8 mouse cellular contexts compared by ENCODE assay signal in the genomic region with DNA sequence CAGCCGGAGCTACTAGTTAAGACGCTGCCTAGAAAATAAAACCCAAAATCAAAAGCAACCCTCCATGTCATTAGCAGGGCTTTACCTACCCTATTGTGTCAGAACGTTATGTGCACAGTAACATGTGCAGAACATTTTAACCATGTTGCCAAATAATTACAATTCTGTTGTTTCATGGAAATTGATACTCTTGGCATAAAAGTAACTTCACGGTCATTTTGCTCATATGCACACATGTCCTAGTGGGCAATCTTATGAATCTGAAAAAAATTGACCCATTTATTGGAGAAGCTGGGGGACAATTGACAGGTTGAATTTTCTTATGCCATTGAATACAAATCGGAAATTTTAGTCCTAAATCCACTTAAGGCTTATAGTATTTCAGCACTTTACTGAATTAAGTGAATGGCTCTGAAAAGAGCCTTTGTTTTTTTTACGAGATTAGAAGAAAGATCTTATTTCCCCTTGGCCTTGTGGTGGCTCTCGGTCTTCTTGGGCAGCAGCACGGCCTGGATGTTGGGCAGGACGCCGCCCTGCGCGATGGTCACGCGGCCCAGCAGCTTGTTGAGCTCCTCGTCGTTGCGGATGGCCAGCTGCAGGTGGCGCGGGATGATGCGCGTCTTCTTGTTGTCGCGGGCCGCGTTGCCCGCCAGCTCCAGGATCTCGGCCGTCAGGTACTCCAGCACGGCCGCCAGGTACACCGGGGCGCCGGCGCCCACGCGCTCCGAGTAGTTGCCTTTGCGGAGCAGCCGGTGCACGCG. TPM values are rescaled to one million over a fixed set of nuclear protein-coding genes. Genes with fewer than 3 reads are reported as not detected.
A peak's percentile ranks its signal among the peaks of the same experiment; 100 is the strongest.
DNase-seq lines count a peak whose midpoint lies in the region; ATAC-seq and TF ChIP-seq lines count a peak whose summit lies in the region.
"Not testable (repeated sequence)": the region's sequence is repeated elsewhere in the genome, so short reads cannot be mapped to it uniquely, and the experiment has no call there.

No protein-coding gene starts in this region.

- not testable (repeated sequence) for H3K36me3 ChIP-seq in embryonic facial prominence, embryonic 12.5 days; heart, adult 2 months (ENCODE audit: control insufficient read depth, insufficient read depth, low read length); hindbrain, postnatal 0 days (ENCODE audit: insufficient read depth, low read length); limb, embryonic 12.5 days; macrophage (ENCODE audit: inconsistent target); neural tube, embryonic 15.5 days

- peak overlapping the region; percentile 44 for H3K9ac ChIP-seq in embryonic facial prominence, embryonic 12.5 days
- peak overlapping the region; percentile 28; the same call in 1 of the 2 replicates for H3K9ac ChIP-seq in heart, adult 2 months (ENCODE audit: low read depth, low read length)
- H3K9ac ChIP-seq in hindbrain, postnatal 0 days (replicated peaks; ENCODE audit: low read length) = peak overlapping the region; percentile 44
- H3K9ac ChIP-seq in limb, embryonic 12.5 days (replicated peaks) = peak overlapping the region; percentile 57
- peak overlapping the region; percentile 44 for H3K9ac ChIP-seq in neural tube, embryonic 15.5 days (replicated peaks)

- not testable (repeated sequence) for ATAC-seq in embryonic facial prominence, embryonic 12.5 days (ENCODE audit: insufficient number of reproducible peaks, insufficient read depth, low FRiP score, low TSS enrichment); limb, embryonic 12.5 days (ENCODE audit: insufficient number of reproducible peaks, insufficient read depth, low FRiP score, low TSS enrichment, low read depth)
- peak; percentile 31; the same call in 1 of the 2 replicates for ATAC-seq in hindbrain, postnatal 0 days
- peak; percentile 12 for ATAC-seq in neural tube, embryonic 15.5 days (ENCODE audit: low FRiP score)

- intact Hi-C loops in heart, adult 2 months (cut with DNase I) = not testable (repeated sequence)

- TF ChIP-seq CTCF in heart, adult 2 months (IDR thresholded peaks at IDR 0.05) = peak; percentile 27; the same call in 1 of the 2 replicates
- TF ChIP-seq CTCF in hindbrain, postnatal 0 days (IDR thresholded peaks at IDR 0.05; ENCODE audit: low read depth) = not testable (repeated sequence)

- peak; percentile 74 for DNase-seq in 3134 (ENCODE audit: extremely low read depth, insufficient read length, low spot score)
- peak; percentile 62 for DNase-seq in R1 (ENCODE audit: low read depth, low spot score)
- DNase-seq in heart, adult 2 months = not testable (repeated sequence)
- DNase-seq in hindbrain, postnatal 0 days (ENCODE audit: low spot score) = peak; percentile 13

- not testable (repeated sequence) for H3K27me3 ChIP-seq in embryonic facial prominence, embryonic 12.5 days; heart, adult 2 months (ENCODE audit: control insufficient read depth, insufficient read depth, low read length); hindbrain, postnatal 0 days (ENCODE audit: insufficient read depth, low read length); limb, embryonic 12.5 days; neural tube, embryonic 15.5 days (replicated peaks)

- WGBS in embryonic facial prominence, embryonic 12.5 days = 1% methylated on average over 24 of the region's 41 CpGs
- 4% methylated on average over 28 of the region's 41 CpGs for whole genome bisulfite sequencing in heart, adult 2 months
- whole genome bisulfite sequencing in hindbrain, postnatal 0 days = 4% methylated on average over 18 of the region's 41 CpGs
- WGBS in limb, embryonic 12.5 days = under 1% methylated on average over 23 of the region's 41 CpGs
- 15% methylated on average over 5 of the region's 41 CpGs for WGBS in macrophage (ENCODE audit: missing documents)
- under 1% methylated on average over 19 of the region's 41 CpGs for WGBS in neural tube, embryonic 15.5 days

- not testable (repeated sequence) for TF ChIP-seq POLR2A in heart, adult 2 months (IDR thresholded peaks at IDR 0.05; ENCODE audit: insufficient read depth, low read depth, low read length)

- H3K79me2 ChIP-seq in heart, adult 2 months (replicated peaks; ENCODE audit: control insufficient read depth, insufficient read depth, low read length) = not testable (repeated sequence)
- peaks cover 18% of the 10 kb centered on the region; the same call in 1 of the 2 replicates for H3K79me2 ChIP-seq in macrophage (ENCODE audit: inconsistent target)

- H3K27ac ChIP-seq in embryonic facial prominence, embryonic 12.5 days = peak overlapping the region; percentile 96
- peak overlapping the region; percentile 87 for H3K27ac ChIP-seq in heart, adult 2 months
- peak overlapping the region; percentile 95 for H3K27ac ChIP-seq in hindbrain, postnatal 0 days
- H3K27ac ChIP-seq in limb, embryonic 12.5 days = peak overlapping the region; percentile 97
- peak overlapping the region; percentile 46 for H3K27ac ChIP-seq in macrophage
- H3K27ac ChIP-seq in neural tube, embryonic 15.5 days (replicated peaks) = peak overlapping the region; percentile 94

- peak overlapping the region; percentile 55 for H3K4me2 ChIP-seq in embryonic facial prominence, embryonic 12.5 days (replicated peaks)
- peak overlapping the region; percentile 59 for H3K4me2 ChIP-seq in hindbrain, postnatal 0 days (ENCODE audit: low read depth, low read length)
- peak overlapping the region; percentile 75 for H3K4me2 ChIP-seq in limb, embryonic 12.5 days
- H3K4me2 ChIP-seq in neural tube, embryonic 15.5 days = peak overlapping the region; percentile 71

- not testable (repeated sequence) for H3K9me3 ChIP-seq in embryonic facial prominence, embryonic 12.5 days; hindbrain, postnatal 0 days (ENCODE audit: low read length); limb, embryonic 12.5 days; neural tube, embryonic 15.5 days (replicated peaks)

- peak overlapping the region; percentile 52 for H3K4me3 ChIP-seq in embryonic facial prominence, embryonic 12.5 days
- H3K4me3 ChIP-seq in heart, adult 2 months = peak overlapping the region; percentile 63
- peak overlapping the region; percentile 39 for H3K4me3 ChIP-seq in hindbrain, postnatal 0 days (ENCODE audit: low read length)
- peak overlapping the region; percentile 47 for H3K4me3 ChIP-seq in limb, embryonic 12.5 days (replicated peaks)
- H3K4me3 ChIP-seq in macrophage (ENCODE audit: inconsistent target) = peak overlapping the region; percentile 1; the same call in 1 of the 2 replicates
- peak overlapping the region; percentile 44 for H3K4me3 ChIP-seq in neural tube, embryonic 15.5 days (replicated peaks)

- not testable (repeated sequence) for H3K4me1 ChIP-seq in embryonic facial prominence, embryonic 12.5 days; heart, adult 2 months (ENCODE audit: control insufficient read depth, insufficient read depth, low read length); hindbrain, postnatal 0 days (ENCODE audit: insufficient read depth, low read length); limb, embryonic 12.5 days (replicated peaks)
- peaks cover 29% of the 10 kb centered on the region for H3K4me1 ChIP-seq in neural tube, embryonic 15.5 days

- not testable (repeated sequence) for TF ChIP-seq EP300 in heart, adult 2 months (IDR thresholded peaks at IDR 0.05; ENCODE audit: insufficient read depth, low read depth, low read length)

RNA-seq across cellular contexts. Expression of a gene that starts 0.6 kb away (rescaled TPM):
- polyA plus RNA-seq in embryonic facial prominence, embryonic 12.5 days (2016; fragmentation: Nextera tagmentation; extraction: Ambion mirVana) = 139 and 153 TPM in 2 replicates
- 1 to 10 TPM; 1.8 to 2.8 TPM for total RNA-seq in heart, adult 2 months (2021)
- polyA plus RNA-seq in heart, adult 2 months (2012; rRNA removed) = 0.49 and 0.50 TPM in 2 replicates
- total RNA-seq in hindbrain, postnatal 0 days (2014; rRNA removed) = 221 and 249 TPM in 2 replicates
- 12.2 and 13.8 TPM in 2 replicates for polyA plus RNA-seq in hindbrain, postnatal 0 days (2015; fragmentation: Nextera tagmentation; extraction: Ambion mirVana)
- polyA plus RNA-seq in limb, embryonic 12.5 days (2016; fragmentation: Nextera tagmentation; extraction: Ambion mirVana) = 153 and 213 TPM in 2 replicates
- 10 to 100 TPM in 1 of 26 experiments, 1 to 10 TPM in 10, not detected in 15; 1.3 to 11.1 (median 3.0) TPM for total RNA-seq in macrophage (2018; cell fraction: chromatin; rRNA removed)
- total RNA-seq in macrophage (2018; cell fraction: cytosol; rRNA removed) = 10 to 100 TPM in 10 of 26 experiments, 1 to 10 TPM in 16; 2.5 to 16.9 (median 7.4) TPM
- total RNA-seq in macrophage (2018; cell fraction: nucleus; rRNA removed) = 10 to 100 TPM in 1 of 26 experiments, 1 to 10 TPM in 19, not detected in 6; 1.4 to 10.2 (median 2.5) TPM
- 0.70 to 2.0 TPM (median 0.90 TPM) in 3 replicates for polyA plus RNA-seq in macrophage (2018)
- polyA plus RNA-seq in neural tube, embryonic 15.5 days (2015; fragmentation: Nextera tagmentation; extraction: Ambion mirVana) = 12.5 and 25.5 TPM in 2 replicates

RNA-seq across cellular contexts. Expression of a gene that starts 0.8 kb away (rescaled TPM):
- polyA plus RNA-seq in embryonic facial prominence, embryonic 12.5 days (2016; fragmentation: Nextera tagmentation; extraction: Ambion mirVana) = 11.4 and 15.7 TPM in 2 replicates
- total RNA-seq in heart, adult 2 months (2021) = 10 to 100 TPM; 16.4 to 19.5 TPM
- polyA plus RNA-seq in heart, adult 2 months (2012; rRNA removed) = 3.3 TPM in 2 replicates
- 1,151 and 1,635 TPM in 2 replicates for total RNA-seq in hindbrain, postnatal 0 days (2014; rRNA removed)
- polyA plus RNA-seq in hindbrain, postnatal 0 days (2015; fragmentation: Nextera tagmentation; extraction: Ambion mirVana) = 2.6 and 5.2 TPM in 2 replicates
- 16.5 and 25.4 TPM in 2 replicates for polyA plus RNA-seq in limb, embryonic 12.5 days (2016; fragmentation: Nextera tagmentation; extraction: Ambion mirVana)
- total RNA-seq in macrophage (2018; cell fraction: chromatin; rRNA removed) = 10 to 100 TPM in 17 of 26 experiments, 1 to 10 TPM in 9; 3.7 to 73.8 (median 11.9) TPM
- total RNA-seq in macrophage (2018; cell fraction: cytosol; rRNA removed) = 100 to 1,000 TPM in 1 of 26 experiments, 10 to 100 TPM in 25; 17.9 to 110 (median 36.8) TPM
- total RNA-seq in macrophage (2018; cell fraction: nucleus; rRNA removed) = 10 to 100 TPM in 23 of 26 experiments, 1 to 10 TPM in 3; 3.5 to 63.4 (median 21.2) TPM
- 0.65 to 7.9 TPM (median 2.9 TPM) in 3 replicates for polyA plus RNA-seq in macrophage (2018)
- 2.2 and 2.9 TPM in 2 replicates for polyA plus RNA-seq in neural tube, embryonic 15.5 days (2015; fragmentation: Nextera tagmentation; extraction: Ambion mirVana)

RNA-seq across cellular contexts. Expression of a gene that starts 3.6 kb away (rescaled TPM):
- 10.7 and 11.9 TPM in 2 replicates for polyA plus RNA-seq in embryonic facial prominence, embryonic 12.5 days (2016; fragmentation: Nextera tagmentation; extraction: Ambion mirVana)
- total RNA-seq in heart, adult 2 months (2021) = 1 to 10 TPM; 5.2 to 8.4 TPM
- 1.00 TPM in 1 of 2 replicates, not detected in the other for polyA plus RNA-seq in heart, adult 2 months (2012; rRNA removed)
- total RNA-seq in hindbrain, postnatal 0 days (2014; rRNA removed) = 695 and 1,354 TPM in 2 replicates
- polyA plus RNA-seq in hindbrain, postnatal 0 days (2015; fragmentation: Nextera tagmentation; extraction: Ambion mirVana) = 1.3 and 2.4 TPM in 2 replicates
- polyA plus RNA-seq in limb, embryonic 12.5 days (2016; fragmentation: Nextera tagmentation; extraction: Ambion mirVana) = 12.5 and 21.2 TPM in 2 replicates
- total RNA-seq in macrophage (2018; cell fraction: chromatin; rRNA removed) = 10 to 100 TPM in 1 of 26 experiments, 1 to 10 TPM in 7, not detected in 18; 2.5 to 14.3 (median 4.4) TPM
- 10 to 100 TPM in 14 of 26 experiments, 1 to 10 TPM in 12; 2.2 to 37.9 (median 12.3) TPM for total RNA-seq in macrophage (2018; cell fraction: cytosol; rRNA removed)
- total RNA-seq in macrophage (2018; cell fraction: nucleus; rRNA removed) = 10 to 100 TPM in 1 of 26 experiments, 1 to 10 TPM in 19, not detected in 6; 2.0 to 18.2 (median 3.3) TPM
- not detected in 3 replicates for polyA plus RNA-seq in macrophage (2018)
- polyA plus RNA-seq in neural tube, embryonic 15.5 days (2015; fragmentation: Nextera tagmentation; extraction: Ambion mirVana) = 2.7 TPM in 1 of 2 replicates, not detected in the other

RNA-seq across cellular contexts. Expression of a gene that starts 3.7 kb away (rescaled TPM):
- polyA plus RNA-seq in embryonic facial prominence, embryonic 12.5 days (2016; fragmentation: Nextera tagmentation; extraction: Ambion mirVana) = 2.0 and 3.6 TPM in 2 replicates
- total RNA-seq in heart, adult 2 months (2021) = 1 to 10 TPM; 1.4 to 2.8 TPM
- 0.61 TPM in 1 of 2 replicates, not detected in the other for polyA plus RNA-seq in heart, adult 2 months (2012; rRNA removed)
- total RNA-seq in hindbrain, postnatal 0 days (2014; rRNA removed) = 636 and 885 TPM in 2 replicates
- polyA plus RNA-seq in hindbrain, postnatal 0 days (2015; fragmentation: Nextera tagmentation; extraction: Ambion mirVana) = 0.69 TPM in 1 of 2 replicates, not detected in the other
- polyA plus RNA-seq in limb, embryonic 12.5 days (2016; fragmentation: Nextera tagmentation; extraction: Ambion mirVana) = 1.9 and 2.7 TPM in 2 replicates
- 10 to 100 TPM in 13 of 26 experiments, 1 to 10 TPM in 9, not detected in 4; 1.7 to 29.9 (median 13.5) TPM for total RNA-seq in macrophage (2018; cell fraction: chromatin; rRNA removed)
- 10 to 100 TPM in 8 of 26 experiments, 1 to 10 TPM in 18; 1.8 to 22.0 (median 5.7) TPM for total RNA-seq in macrophage (2018; cell fraction: cytosol; rRNA removed)
- total RNA-seq in macrophage (2018; cell fraction: nucleus; rRNA removed) = 10 to 100 TPM in 6 of 26 experiments, 1 to 10 TPM in 16, not detected in 4; 2.3 to 19.6 (median 6.7) TPM
- not detected in 3 replicates for polyA plus RNA-seq in macrophage (2018)
- polyA plus RNA-seq in neural tube, embryonic 15.5 days (2015; fragmentation: Nextera tagmentation; extraction: Ambion mirVana) = 0.97 TPM in 1 of 2 replicates, not detected in the other

RNA-seq across cellular contexts. Expression of a gene that starts 5.1 kb away (rescaled TPM):
- polyA plus RNA-seq in embryonic facial prominence, embryonic 12.5 days (2016; fragmentation: Nextera tagmentation; extraction: Ambion mirVana) = 5.5 and 7.0 TPM in 2 replicates
- total RNA-seq in heart, adult 2 months (2021) = 1 to 10 TPM; 1.5 to 2.3 TPM
- 1.1 and 1.6 TPM in 2 replicates for polyA plus RNA-seq in heart, adult 2 months (2012; rRNA removed)
- total RNA-seq in hindbrain, postnatal 0 days (2014; rRNA removed) = 173 and 207 TPM in 2 replicates
- 0.96 and 1.4 TPM in 2 replicates for polyA plus RNA-seq in hindbrain, postnatal 0 days (2015; fragmentation: Nextera tagmentation; extraction: Ambion mirVana)
- 9.5 and 11.3 TPM in 2 replicates for polyA plus RNA-seq in limb, embryonic 12.5 days (2016; fragmentation: Nextera tagmentation; extraction: Ambion mirVana)
- total RNA-seq in macrophage (2018; cell fraction: chromatin; rRNA removed) = 10 to 100 TPM in 4 of 26 experiments, 1 to 10 TPM in 21, not detected in 1; 1.6 to 20.7 (median 7.1) TPM
- 1 to 10 TPM in 25 of 26 experiments, under 1 TPM in 1; 0.99 to 9.3 (median 2.9) TPM for total RNA-seq in macrophage (2018; cell fraction: cytosol; rRNA removed)
- 10 to 100 TPM in 5 of 26 experiments, 1 to 10 TPM in 21; 1.2 to 23.8 (median 4.6) TPM for total RNA-seq in macrophage (2018; cell fraction: nucleus; rRNA removed)
- 0.13 to 1.1 TPM in 2 of 3 replicates, not detected in the other for polyA plus RNA-seq in macrophage (2018)
- 0.88 and 2.0 TPM in 2 replicates for polyA plus RNA-seq in neural tube, embryonic 15.5 days (2015; fragmentation: Nextera tagmentation; extraction: Ambion mirVana)

Comparison
In these comparisons a context has a peak if more than half of its experiments do, and no peak if none do; other contexts are left out.
1. H3K27ac ChIP-seq: peak in every context shown above with its lines; median percentile 97 in limb, embryonic 12.5 days; 96 in embryonic facial prominence, embryonic 12.5 days; 95 in hindbrain, postnatal 0 days; 94 in neural tube, embryonic 15.5 days; 87 in heart, adult 2 months; 46 in macrophage.
2. H3K4me3 ChIP-seq: peak in every context shown above with its lines; median percentile 63 in heart, adult 2 months; 52 in embryonic facial prominence, embryonic 12.5 days; 47 in limb, embryonic 12.5 days; 44 in neural tube, embryonic 15.5 days; 39 in hindbrain, postnatal 0 days; 1 in macrophage.